Comparison of ENCODE assay signal across 8 mouse cellular contexts in the genomic region with DNA sequence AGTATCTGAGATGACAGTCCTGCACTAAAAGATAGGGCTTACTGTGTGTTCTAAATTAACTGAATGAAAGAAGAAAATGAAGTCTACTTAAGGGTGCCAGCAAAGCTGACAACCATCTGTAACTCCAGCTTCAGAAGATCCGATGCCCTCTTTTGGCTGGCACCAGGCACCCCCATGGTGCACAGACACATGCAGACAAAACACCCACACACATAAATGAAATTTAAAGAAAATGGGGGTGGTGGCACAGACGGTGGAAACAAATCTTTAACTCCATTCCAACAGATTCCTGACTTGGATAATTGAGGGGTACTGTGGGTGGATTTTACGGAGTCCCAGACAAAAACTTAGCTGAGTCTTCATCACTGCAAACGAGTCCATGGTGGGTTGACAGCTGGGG. TPM values are rescaled to one million over a fixed set of nuclear protein-coding genes. Genes with fewer than 3 reads are reported as not detected.
DNase-seq lines count a peak whose midpoint lies in the region; ATAC-seq and TF ChIP-seq lines count a peak whose summit lies in the region.
"Had no signal": no experiment of that assay in that cellular context is flagged by ENCODE, and none has a peak within 500 bp of the region (broad histone marks: within the 10 kb centered on the region; RNA-seq: fewer than 3 reads in every experiment).

No protein-coding gene starts in this region.

- peak overlapping the region; percentile 59 for H3K4me2 ChIP-seq in intestine, embryonic 14.5 days (ENCODE audit: low read length)
- peak overlapping the region; percentile 68 for H3K4me2 ChIP-seq in liver, embryonic 14.5 days (ENCODE audit: low read depth)

- no peak for TF ChIP-seq EP300 in liver, embryonic 14.5 days (IDR thresholded peaks at IDR 0.05; ENCODE audit: low read depth)

- peak overlapping the region; percentile 67; the same call in 1 of the 2 replicates for H3K4me3 ChIP-seq in G1E (ENCODE audit: low read depth, low read length)
- H3K4me3 ChIP-seq in intestine, embryonic 14.5 days (ENCODE audit: low read depth, low read length): no peak overlapping the region
- peak overlapping the region; percentile 43 to 48 for H3K4me3 ChIP-seq in liver, embryonic 14.5 days (ENCODE audit: insufficient read depth in 1 of 2, low read depth in 2 of 2, low read length in 2 of 2)

- WGBS in intestine, embryonic 14.5 days: 54% methylated on average over 4 of the region's 4 CpGs
- 24% methylated on average over 4 of the region's 4 CpGs for WGBS in liver, embryonic 14.5 days (ENCODE audit: insufficient replicate concordance)

- intact Hi-C loops in gastrocnemius, postnatal 14 days (cut with DNase I; ENCODE audit: low total_unique reads): no loop called here

- H3K36me3 ChIP-seq in G1E (replicated peaks): peaks cover 2% of the 10 kb centered on the region
- H3K36me3 ChIP-seq in intestine, embryonic 14.5 days (ENCODE audit: control insufficient read depth, insufficient read depth, low read length): no peaks in the 10 kb centered on the region
- H3K36me3 ChIP-seq in liver, embryonic 14.5 days (replicated peaks; ENCODE audit: control insufficient read depth, insufficient read depth, low read depth): no peaks in the 10 kb centered on the region

- H3K4me1 ChIP-seq in G1E (ENCODE audit: insufficient read depth, low read depth, low read length): peaks cover 85% of the 10 kb centered on the region
- H3K4me1 ChIP-seq in intestine, embryonic 14.5 days (replicated peaks; ENCODE audit: control insufficient read depth, insufficient read depth, low read length): 0 out of 2 replicates have a peak, but pooled peaks cover 5% of the 10 kb centered on the region
- peaks cover 47 to 60% of the 10 kb centered on the region in 2 experiments for H3K4me1 ChIP-seq in liver, embryonic 14.5 days (replicated peaks; ENCODE audit: control insufficient read depth in 2 of 2, insufficient read depth in 2 of 2, low read length in 1 of 2)

- H3K9me3 ChIP-seq in G1E (replicated peaks): no peaks in the 10 kb centered on the region
- H3K9me3 ChIP-seq in intestine, embryonic 14.5 days (ENCODE audit: control insufficient read depth, low read length): no peaks in the 10 kb centered on the region
- H3K9me3 ChIP-seq in liver, embryonic 14.5 days (ENCODE audit: control insufficient read depth, low read length): no peaks in the 10 kb centered on the region

- no peak for DNase-seq in G1E (ENCODE audit: low spot score)
- DNase-seq in brain, adult 2 months (ENCODE audit: low read depth, low spot score): peak; percentile 90
- no peak for DNase-seq in intestine, embryonic 14.5 days (ENCODE audit: low spot score)
- DNase-seq in liver, embryonic 14.5 days (ENCODE audit: low read depth in 3 of 3, low spot score in 3 of 3): no peak
- DNase-seq in spleen, adult 18-20 months: no peak
- no peak for DNase-seq in yolk sac, embryonic 10.5 days (ENCODE audit: low spot score)
- DNase-seq in gastrocnemius, postnatal 14 days: no peak

- no peak for TF ChIP-seq CTCF in G1E (IDR thresholded peaks at IDR 0.05; ENCODE audit: low read depth, low read length)
- TF ChIP-seq CTCF in liver, embryonic 14.5 days (IDR thresholded peaks at IDR 0.05; ENCODE audit: low read depth): no peak

- H3K9ac ChIP-seq in intestine, embryonic 14.5 days (ENCODE audit: low read length): no peak overlapping the region; the same call in 1 of the 2 replicates
- peak overlapping the region; percentile 64 for H3K9ac ChIP-seq in liver, embryonic 14.5 days (replicated peaks)

- H3K27me3 ChIP-seq in G1E (ENCODE audit: insufficient read depth, low read length): no peaks in the 10 kb centered on the region
- no peaks in the 10 kb centered on the region for H3K27me3 ChIP-seq in intestine, embryonic 14.5 days (replicated peaks; ENCODE audit: control insufficient read depth, insufficient read depth, low read length)
- no peaks in the 10 kb centered on the region for H3K27me3 ChIP-seq in liver, embryonic 14.5 days (ENCODE audit: control insufficient read depth, insufficient read depth, low read length)

- no peak overlapping the region for H3K27ac ChIP-seq in intestine, embryonic 14.5 days (ENCODE audit: low read depth)
- peak overlapping the region; percentile 87 for H3K27ac ChIP-seq in liver, embryonic 14.5 days

- ATAC-seq in G1E (ENCODE audit: extremely low read depth, insufficient number of reproducible peaks, low FRiP score, poor library complexity, severe bottlenecking): no peak
- ATAC-seq in intestine, embryonic 14.5 days (replicated peaks; ENCODE audit: low FRiP score, low TSS enrichment, low read depth): no peak
- ATAC-seq in liver, embryonic 14.5 days (ENCODE audit: insufficient read depth): no peak

RNA-seq across cellular contexts. Expression of a gene that starts 4.1 kb away (rescaled TPM):
- total RNA-seq in G1E (2014; fragmentation: Nextera tagmentation): 36.9 and 51.2 TPM in 2 replicates
- total RNA-seq in G1E (2017): 22.9 and 31.8 TPM in 2 replicates
- polyA plus RNA-seq in G1E (2012): 37.7 and 80.3 TPM in 2 replicates
- polyA plus RNA-seq in intestine, embryonic 14.5 days (2014; fragmentation: Nextera tagmentation; extraction: Ambion mirVana): 13.3 and 15.8 TPM in 2 replicates
- 132 and 143 TPM in 2 replicates for polyA plus RNA-seq in liver, embryonic 14.5 days (2012; rRNA removed)
- polyA plus RNA-seq in liver, embryonic 14.5 days (2014; fragmentation: Nextera tagmentation; extraction: Ambion mirVana): 79.8 and 97.5 TPM in 2 replicates
- not detected for total RNA-seq in gastrocnemius, postnatal 14 days (2021)

RNA-seq across cellular contexts. Expression of a gene that starts 28.2 kb away (rescaled TPM):
- total RNA-seq in G1E (2014; fragmentation: Nextera tagmentation) (0.53 TPM in 1 of 2 replicates, not detected in the other), G1E (2017) (0.27 and 0.41 TPM in 2 replicates)
- 0.85 and 1.0 TPM in 2 replicates for polyA plus RNA-seq in G1E (2012)
- polyA plus RNA-seq in intestine, embryonic 14.5 days (2014; fragmentation: Nextera tagmentation; extraction: Ambion mirVana): 1.8 and 2.5 TPM in 2 replicates
- 0.23 and 0.31 TPM in 2 replicates for polyA plus RNA-seq in liver, embryonic 14.5 days (2012; rRNA removed)
- 0.55 and 0.56 TPM in 2 replicates for polyA plus RNA-seq in liver, embryonic 14.5 days (2014; fragmentation: Nextera tagmentation; extraction: Ambion mirVana)
- under 1 TPM; 0.41 to 0.42 TPM for total RNA-seq in gastrocnemius, postnatal 14 days (2021)

RNA-seq across cellular contexts. Expression of a gene that starts 30.1 kb away (rescaled TPM):
- 59.4 and 73.1 TPM in 2 replicates for total RNA-seq in G1E (2014; fragmentation: Nextera tagmentation)
- 481 and 571 TPM in 2 replicates for total RNA-seq in G1E (2017)
- polyA plus RNA-seq in G1E (2012): 11.2 and 22.5 TPM in 2 replicates
- 352 and 412 TPM in 2 replicates for polyA plus RNA-seq in intestine, embryonic 14.5 days (2014; fragmentation: Nextera tagmentation; extraction: Ambion mirVana)
- polyA plus RNA-seq in liver, embryonic 14.5 days (2012; rRNA removed): 126 and 131 TPM in 2 replicates
- polyA plus RNA-seq in liver, embryonic 14.5 days (2014; fragmentation: Nextera tagmentation; extraction: Ambion mirVana): 238 and 251 TPM in 2 replicates
- total RNA-seq in gastrocnemius, postnatal 14 days (2021): 10 to 100 TPM; 24.7 to 30.7 TPM

RNA-seq across cellular contexts. Expression of a gene that starts 30.9 kb away (rescaled TPM):
- total RNA-seq in G1E (2014; fragmentation: Nextera tagmentation) (not detected in 2 replicates), G1E (2017) (not detected in 2 replicates)
- 1.6 and 4.3 TPM in 2 replicates for polyA plus RNA-seq in G1E (2012)
- polyA plus RNA-seq in intestine, embryonic 14.5 days (2014; fragmentation: Nextera tagmentation; extraction: Ambion mirVana): 0.20 TPM in 1 of 2 replicates, not detected in the other
- 0.02 TPM in 1 of 2 replicates, not detected in the other for polyA plus RNA-seq in liver, embryonic 14.5 days (2012; rRNA removed)
- 0.04 TPM in 1 of 2 replicates, not detected in the other for polyA plus RNA-seq in liver, embryonic 14.5 days (2014; fragmentation: Nextera tagmentation; extraction: Ambion mirVana)
- not detected for total RNA-seq in gastrocnemius, postnatal 14 days (2021)
- total RNA-seq: liver, adult 2 months had no signal

RNA-seq across cellular contexts. Expression of a gene that starts 32.8 kb away (rescaled TPM):
- total RNA-seq in G1E (2014; fragmentation: Nextera tagmentation) (130 and 131 TPM in 2 replicates), G1E (2017) (78.9 and 80.9 TPM in 2 replicates)
- 72.3 and 73.3 TPM in 2 replicates for polyA plus RNA-seq in G1E (2012)
- 24.9 and 25.3 TPM in 2 replicates for polyA plus RNA-seq in intestine, embryonic 14.5 days (2014; fragmentation: Nextera tagmentation; extraction: Ambion mirVana)
- 26.1 and 28.8 TPM in 2 replicates for polyA plus RNA-seq in liver, embryonic 14.5 days (2012; rRNA removed)
- 6.7 and 7.2 TPM in 2 replicates for polyA plus RNA-seq in liver, embryonic 14.5 days (2014; fragmentation: Nextera tagmentation; extraction: Ambion mirVana)
- 10 to 100 TPM; 18.2 to 18.6 TPM for total RNA-seq in gastrocnemius, postnatal 14 days (2021)
